Mouse (Mus musculus): Measurements from ENCODE around the gene Rnf5. TPM values are rescaled to one million over a fixed set of nuclear protein-coding genes. Genes with fewer than 3 reads are reported as not detected.

Gene Rnf5
- total RNA-seq, 1 experiment, result 22.8 TPM

- in situ Hi-C loops (cut with MboI; ENCODE audit: low sequenced_read_pairs in 2 of 2, unreplicated experiment in 2 of 2), result no loop called here
- Histone ChIP-seq H3K36me3 (ENCODE audit: control insufficient read depth, insufficient read depth, low read length, poor library complexity, severe bottlenecking) (peaks cover 6% of the 10 kb centered on the region; the same call in 1 of the 2 replicates), H3K9me3 (ENCODE audit: control insufficient read depth, insufficient read depth, low read depth, low read length) (no peaks in the 10 kb centered on the region), H3K4me3 (ENCODE audit: insufficient read depth in 1 of 2, low read depth in 1 of 2, low read length in 2 of 2, poor library complexity in 1 of 2, severe bottlenecking in 1 of 2) (peak overlapping the region; percentile 94 to 98), H3K9ac (ENCODE audit: insufficient read depth, low read depth, low read length, poor library complexity, severe bottlenecking) (peak overlapping the region; percentile 89), H3K4me1 (ENCODE audit: control insufficient read depth in 2 of 2, insufficient read depth in 2 of 2, low read length in 2 of 2, poor library complexity in 1 of 2) (peaks cover 0 to 8% of the 10 kb centered on the region in 2 experiments; a peak in 1 of 4 replicates), H3K27ac (ENCODE audit: insufficient read depth, low read depth, low read length, poor library complexity, severe bottlenecking) (peak overlapping the region; percentile 73)
- DNase-seq (ENCODE audit: low read depth, low spot score), result no peak
- TF ChIP-seq HCFC1 (IDR thresholded peaks at IDR 0.05; ENCODE audit: borderline replicate concordance, insufficient read depth, low read length) (no peak), MAFK (IDR thresholded peaks at IDR 0.05; ENCODE audit: insufficient read depth, low read depth, low read length) (no peak), CHD2 (IDR thresholded peaks at IDR 0.05; ENCODE audit: low read depth, low read length) (no peak), ZNF384 (IDR thresholded peaks at IDR 0.05; ENCODE audit: low read depth, low read length) (no peak), ZC3H11A (IDR thresholded peaks at IDR 0.05; ENCODE audit: borderline replicate concordance, low read depth, low read length) (no peak)
These were observed 2.9 kb upstream of the Rnf5 start for GRCm38 (mm10) chr17:34606186-34607039.

GRCm38 (mm10) chr17:34605609-34606008, 2.1 kb upstream of the Rnf5 start:
- in situ Hi-C loops (cut with MboI; ENCODE audit: low sequenced_read_pairs in 2 of 2, unreplicated experiment in 2 of 2), result no loop called here
- peaks cover 0 to 8% of the 10 kb centered on the region in 2 experiments; a peak in 1 of 4 replicates for H3K4me1 ChIP-seq (ENCODE audit: control insufficient read depth in 2 of 2, insufficient read depth in 2 of 2, low read length in 2 of 2, poor library complexity in 1 of 2)

GRCm38 (mm10) chr17:34604511-34605237, 1.2 kb upstream of the Rnf5 start:
- Histone ChIP-seq H3K36me3 (ENCODE audit: control insufficient read depth, insufficient read depth, low read length, poor library complexity, severe bottlenecking) (peaks cover 12% of the 10 kb centered on the region), H3K4me1 (ENCODE audit: control insufficient read depth in 2 of 2, insufficient read depth in 2 of 2, low read length in 2 of 2, poor library complexity in 1 of 2) (peaks cover 0 to 8% of the 10 kb centered on the region in 2 experiments; a peak in 1 of 4 replicates), H3K9me3 (ENCODE audit: control insufficient read depth, insufficient read depth, low read depth, low read length) (no peaks in the 10 kb centered on the region), H3K4me3 (ENCODE audit: insufficient read depth in 1 of 2, low read depth in 1 of 2, low read length in 2 of 2, poor library complexity in 1 of 2, severe bottlenecking in 1 of 2) (peak overlapping the region; percentile 94 to 98), H3K9ac (ENCODE audit: insufficient read depth, low read depth, low read length, poor library complexity, severe bottlenecking) (peak overlapping the region; percentile 81), H3K27ac (ENCODE audit: insufficient read depth, low read depth, low read length, poor library complexity, severe bottlenecking) (peak overlapping the region; percentile 51)
- TF ChIP-seq MAFK (IDR thresholded peaks at IDR 0.05; ENCODE audit: insufficient read depth, low read depth, low read length) (no peak), ZC3H11A (IDR thresholded peaks at IDR 0.05; ENCODE audit: borderline replicate concordance, low read depth, low read length) (no peak), CHD2 (IDR thresholded peaks at IDR 0.05; ENCODE audit: low read depth, low read length) (no peak), ZNF384 (IDR thresholded peaks at IDR 0.05; ENCODE audit: low read depth, low read length) (no peak), HCFC1 (IDR thresholded peaks at IDR 0.05; ENCODE audit: borderline replicate concordance, insufficient read depth, low read length) (no peak)
- in situ Hi-C loops (cut with MboI; ENCODE audit: low sequenced_read_pairs in 2 of 2, unreplicated experiment in 2 of 2), result no loop called here
- DNase-seq (ENCODE audit: low read depth, low spot score), result no peak

More at GRCm38 (mm10) chr17:34605609-34606008, 2.1 kb upstream of the Rnf5 start:
- Histone ChIP-seq H3K27ac (ENCODE audit: insufficient read depth, low read depth, low read length, poor library complexity, severe bottlenecking) (peak overlapping the region; percentile 73), H3K9ac (ENCODE audit: insufficient read depth, low read depth, low read length, poor library complexity, severe bottlenecking) (peak overlapping the region; percentile 89), H3K9me3 (ENCODE audit: control insufficient read depth, insufficient read depth, low read depth, low read length) (no peaks in the 10 kb centered on the region), H3K36me3 (ENCODE audit: control insufficient read depth, insufficient read depth, low read length, poor library complexity, severe bottlenecking) (peaks cover 6% of the 10 kb centered on the region; the same call in 1 of the 2 replicates), H3K4me3 (ENCODE audit: insufficient read depth in 1 of 2, low read depth in 1 of 2, low read length in 2 of 2, poor library complexity in 1 of 2, severe bottlenecking in 1 of 2) (peak overlapping the region; percentile 94 to 98)
- peak; percentile 90 for DNase-seq (ENCODE audit: low read depth, low spot score)
- peak; percentile 35; the same call in 1 of the 2 replicates for TF ChIP-seq CHD2 (IDR thresholded peaks at IDR 0.05; ENCODE audit: low read depth, low read length)
- TF ChIP-seq MAFK (IDR thresholded peaks at IDR 0.05; ENCODE audit: insufficient read depth, low read depth, low read length), result no peak
- TF ChIP-seq ZNF384 (IDR thresholded peaks at IDR 0.05; ENCODE audit: low read depth, low read length), result no peak
- TF ChIP-seq ZC3H11A (IDR thresholded peaks at IDR 0.05; ENCODE audit: borderline replicate concordance, low read depth, low read length), result no peak
- TF ChIP-seq HCFC1 (IDR thresholded peaks at IDR 0.05; ENCODE audit: borderline replicate concordance, insufficient read depth, low read length), result no peak

GRCm38 (mm10) chr17:34604061-34604508, 595 bp upstream of the Rnf5 start, which contains the start of gene Agpat1:
Agpat1 (plus strand) TSS chr17:34604262.
- Histone ChIP-seq H3K36me3 (ENCODE audit: control insufficient read depth, insufficient read depth, low read length, poor library complexity, severe bottlenecking) (peaks cover 12% of the 10 kb centered on the region), H3K9me3 (ENCODE audit: control insufficient read depth, insufficient read depth, low read depth, low read length) (no peaks in the 10 kb centered on the region), H3K4me3 (ENCODE audit: insufficient read depth in 1 of 2, low read depth in 1 of 2, low read length in 2 of 2, poor library complexity in 1 of 2, severe bottlenecking in 1 of 2) (peak within 1 kb of the TSS; percentile 94 to 98), H3K27ac (ENCODE audit: insufficient read depth, low read depth, low read length, poor library complexity, severe bottlenecking) (peak within 1 kb of the TSS; percentile 51), H3K9ac (ENCODE audit: insufficient read depth, low read depth, low read length, poor library complexity, severe bottlenecking) (peak within 1 kb of the TSS; percentile 81), H3K4me1 (ENCODE audit: control insufficient read depth in 2 of 2, insufficient read depth in 2 of 2, low read length in 2 of 2, poor library complexity in 1 of 2) (peaks cover 0 to 10% of the 10 kb centered on the region in 2 experiments; a peak in 1 of 4 replicates)
- in situ Hi-C loops (cut with MboI; ENCODE audit: low sequenced_read_pairs in 2 of 2, unreplicated experiment in 2 of 2), result no loop called here
- TF ChIP-seq HCFC1 (IDR thresholded peaks at IDR 0.05; ENCODE audit: borderline replicate concordance, insufficient read depth, low read length) (peak; percentile 43; the same call in 1 of the 2 replicates), CHD2 (IDR thresholded peaks at IDR 0.05; ENCODE audit: low read depth, low read length) (no peak)
- DNase-seq (ENCODE audit: low read depth, low spot score), result peak; percentile 99

Data from ES-E14 (cell line).